Mouse (Mus musculus): ENCODE results near the gene Dixdc1. TPM values are rescaled to one million over a fixed set of nuclear protein-coding genes. Genes with fewer than 3 reads are reported as not detected.
A peak's percentile ranks its signal among the peaks of the same experiment; 100 is the strongest.

Dixdc1 gene
- polyA plus RNA-seq, 1 experiment from 2014 or later: 10.3 TPM

GRCm38 (mm10) chr9:50674771-50675170 is 64.5 kb downstream of the Dixdc1 start:
- peaks cover 5% of the 10 kb centered on the region; the same call in 1 of the 2 replicates for H3K36me3 ChIP-seq (ENCODE audit: control insufficient read depth, insufficient read depth, low read length)
- no peaks in the 10 kb centered on the region for H3K9me3 ChIP-seq (ENCODE audit: control insufficient read depth, low read length)
- H3K4me3 ChIP-seq (ENCODE audit: low read length): no peak overlapping the region
- no peaks in the 10 kb centered on the region for H3K27me3 ChIP-seq (ENCODE audit: control insufficient read depth, insufficient read depth, low read length)
- no peak for ATAC-seq (ENCODE audit: low FRiP score, low TSS enrichment)
- no peak overlapping the region for H3K4me2 ChIP-seq (replicated peaks; ENCODE audit: low read depth, low read length)
- WGBS: 39% methylated on average over 1 of the region's 1 CpGs
- H3K9ac ChIP-seq (ENCODE audit: low read depth, low read length): no peak overlapping the region
- no peak overlapping the region for H3K27ac ChIP-seq (ENCODE audit: low read depth, low read length)
- H3K4me1 ChIP-seq (ENCODE audit: control insufficient read depth, insufficient read depth, low read length): no peaks in the 10 kb centered on the region

DNA sequence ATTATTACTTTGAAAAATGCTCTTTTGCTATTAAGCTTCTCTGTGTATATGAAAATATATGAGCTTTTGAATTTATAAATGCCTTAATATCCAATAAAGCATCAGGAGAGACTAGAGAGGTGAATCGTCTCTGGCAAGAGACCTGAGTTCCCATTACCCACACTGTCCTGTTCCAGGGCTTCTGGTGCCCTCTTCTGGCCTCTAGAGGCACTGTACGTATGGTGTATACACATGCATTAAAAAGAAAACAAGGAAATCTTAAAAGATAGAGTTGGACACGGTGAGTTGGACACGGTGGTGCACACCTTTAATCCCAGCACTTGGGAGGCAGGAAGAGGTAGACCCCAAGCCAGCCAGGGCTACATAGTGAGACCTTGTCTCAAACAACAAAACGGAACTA is 68.6 kb downstream of the Dixdc1 start:
- Histone ChIP-seq H3K36me3 (ENCODE audit: control insufficient read depth, insufficient read depth, low read length) (peaks cover 4% of the 10 kb centered on the region; the same call in 1 of the 2 replicates), H3K27ac (ENCODE audit: low read depth, low read length) (no peak overlapping the region), H3K4me2 (replicated peaks; ENCODE audit: low read depth, low read length) (no peak overlapping the region), H3K4me1 (ENCODE audit: control insufficient read depth, insufficient read depth, low read length) (no peaks in the 10 kb centered on the region), H3K4me3 (ENCODE audit: low read length) (no peak overlapping the region), H3K27me3 (ENCODE audit: control insufficient read depth, insufficient read depth, low read length) (no peaks in the 10 kb centered on the region), H3K9ac (ENCODE audit: low read depth, low read length) (no peak overlapping the region), H3K9me3 (ENCODE audit: control insufficient read depth, low read length) (no peaks in the 10 kb centered on the region)
- 30% methylated on average over 5 of the region's 5 CpGs for WGBS
- ATAC-seq (ENCODE audit: low FRiP score, low TSS enrichment): peak; percentile 72

DNA sequence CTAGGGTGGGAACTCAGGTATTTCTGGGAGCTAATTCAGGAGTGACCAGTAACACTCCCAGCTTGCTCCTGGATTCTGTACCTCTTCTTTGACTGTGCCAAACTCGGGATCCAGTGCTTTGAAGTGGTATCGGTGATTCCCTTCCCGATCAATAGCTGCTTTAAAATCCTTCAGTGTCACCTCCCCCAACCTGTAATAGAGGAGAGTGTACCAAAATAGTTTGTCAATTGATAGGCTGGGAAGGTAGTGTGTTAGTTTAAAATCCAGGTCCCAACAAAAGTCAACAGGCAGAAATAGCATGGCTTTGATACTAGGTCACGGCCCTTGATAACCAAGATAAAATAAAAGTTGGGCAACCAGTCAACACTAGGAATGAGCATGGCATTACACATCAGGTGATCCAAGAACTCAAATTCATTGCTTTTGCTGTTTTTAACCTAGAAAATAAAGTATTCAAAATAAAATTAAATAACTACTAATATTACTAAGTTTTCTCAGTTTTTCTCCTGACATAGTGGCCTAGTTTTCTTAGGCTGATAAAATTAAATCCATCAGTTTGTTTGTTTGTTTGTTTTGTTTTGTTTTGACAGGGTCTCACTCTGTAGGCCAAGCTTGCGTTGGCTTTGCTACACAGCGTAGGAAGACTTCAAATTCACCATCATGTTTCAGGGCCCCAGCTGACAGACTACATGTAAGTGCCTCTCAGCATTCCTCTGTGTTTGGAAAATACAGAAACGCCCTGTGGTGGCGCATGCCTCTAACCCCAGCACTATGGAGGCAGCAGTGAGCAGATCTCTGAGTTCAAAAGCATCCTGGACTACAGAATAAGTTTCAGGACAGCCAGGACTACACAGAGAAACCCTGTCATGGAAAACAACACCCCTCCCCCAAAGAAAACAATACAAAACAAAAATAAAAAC is 71.5 kb downstream of the Dixdc1 start:
- Histone ChIP-seq H3K36me3 (ENCODE audit: control insufficient read depth, insufficient read depth, low read length) (peaks cover 4% of the 10 kb centered on the region; the same call in 1 of the 2 replicates), H3K9me3 (ENCODE audit: control insufficient read depth, low read length) (no peaks in the 10 kb centered on the region), H3K4me2 (replicated peaks; ENCODE audit: low read depth, low read length) (no peak overlapping the region), H3K4me1 (ENCODE audit: control insufficient read depth, insufficient read depth, low read length) (no peaks in the 10 kb centered on the region), H3K27me3 (ENCODE audit: control insufficient read depth, insufficient read depth, low read length) (no peaks in the 10 kb centered on the region), H3K4me3 (ENCODE audit: low read length) (no peak overlapping the region), H3K27ac (ENCODE audit: low read depth, low read length) (no peak overlapping the region), H3K9ac (ENCODE audit: low read depth, low read length) (no peak overlapping the region)
- 86% methylated on average over 8 of the region's 8 CpGs for WGBS
- no peak for ATAC-seq (ENCODE audit: low FRiP score, low TSS enrichment)

DNA sequence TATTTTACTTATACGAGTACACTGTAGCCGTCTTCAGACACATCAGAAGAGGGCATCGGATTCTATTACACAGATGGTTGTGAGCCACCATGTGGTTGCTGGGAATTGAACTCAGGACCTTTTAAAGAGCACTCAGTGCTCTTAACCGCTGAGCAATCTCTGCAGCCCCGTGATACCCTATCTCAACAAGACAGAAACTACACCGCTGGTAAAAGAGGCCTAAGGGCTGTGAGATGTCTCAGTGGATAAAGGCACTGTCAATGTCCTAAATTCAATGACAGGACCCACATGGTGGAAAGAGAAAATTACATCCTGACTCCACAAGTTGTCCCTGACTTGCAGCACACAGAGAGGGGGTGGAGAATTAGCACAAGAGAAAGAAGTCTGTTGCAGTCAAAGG is 72.9 kb downstream of the Dixdc1 start:
- Histone ChIP-seq H3K9ac (ENCODE audit: low read depth, low read length) (no peak overlapping the region), H3K4me2 (replicated peaks; ENCODE audit: low read depth, low read length) (no peak overlapping the region), H3K4me1 (ENCODE audit: control insufficient read depth, insufficient read depth, low read length) (no peaks in the 10 kb centered on the region), H3K27me3 (ENCODE audit: control insufficient read depth, insufficient read depth, low read length) (no peaks in the 10 kb centered on the region), H3K9me3 (ENCODE audit: control insufficient read depth, low read length) (no peaks in the 10 kb centered on the region), H3K36me3 (ENCODE audit: control insufficient read depth, insufficient read depth, low read length) (peaks cover 4% of the 10 kb centered on the region; the same call in 1 of the 2 replicates), H3K4me3 (ENCODE audit: low read length) (no peak overlapping the region), H3K27ac (ENCODE audit: low read depth, low read length) (no peak overlapping the region)
- WGBS: 89% methylated on average over 6 of the region's 6 CpGs
- no peak for ATAC-seq (ENCODE audit: low FRiP score, low TSS enrichment)

DNA sequence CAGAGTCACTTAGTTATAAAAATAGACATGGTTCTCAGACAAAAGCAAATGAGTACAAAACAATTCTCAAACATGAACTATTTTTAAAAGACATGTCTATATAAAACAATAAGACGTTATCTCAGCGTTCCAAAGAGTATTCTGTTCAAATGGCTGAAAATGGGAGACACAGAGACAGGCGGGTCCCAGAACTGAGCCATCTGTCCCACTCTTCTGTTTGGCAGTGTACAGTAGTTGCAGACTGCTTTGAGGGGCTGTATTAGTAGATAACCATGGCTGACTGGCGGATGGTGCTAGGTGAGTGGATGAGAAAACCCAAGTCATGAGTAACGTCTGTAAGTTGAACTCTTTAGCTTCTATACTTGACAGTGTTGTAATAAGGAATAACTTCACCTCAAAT is 74.5 kb downstream of the Dixdc1 start:
- H3K9me3 ChIP-seq (ENCODE audit: control insufficient read depth, low read length): no peaks in the 10 kb centered on the region
- no peak overlapping the region for H3K4me2 ChIP-seq (replicated peaks; ENCODE audit: low read depth, low read length)
- ATAC-seq (ENCODE audit: low FRiP score, low TSS enrichment): no peak
- no peak overlapping the region for H3K9ac ChIP-seq (ENCODE audit: low read depth, low read length)
- H3K36me3 ChIP-seq (ENCODE audit: control insufficient read depth, insufficient read depth, low read length): peaks cover 4% of the 10 kb centered on the region; the same call in 1 of the 2 replicates
- no peak overlapping the region for H3K4me3 ChIP-seq (ENCODE audit: low read length)
- peaks cover 5% of the 10 kb centered on the region; the same call in 1 of the 2 replicates for H3K4me1 ChIP-seq (ENCODE audit: control insufficient read depth, insufficient read depth, low read length)
- WGBS: 92% methylated on average over 5 of the region's 5 CpGs
- H3K27ac ChIP-seq (ENCODE audit: low read depth, low read length): no peak overlapping the region
- H3K27me3 ChIP-seq (ENCODE audit: control insufficient read depth, insufficient read depth, low read length): no peaks in the 10 kb centered on the region

GRCm38 (mm10) chr9:50660431-50660830 is 78.9 kb downstream of the Dixdc1 start:
- Histone ChIP-seq H3K4me2 (replicated peaks; ENCODE audit: low read depth, low read length) (peak overlapping the region; percentile 76), H3K27ac (ENCODE audit: low read depth, low read length) (no peak overlapping the region; the same call in 1 of the 2 replicates), H3K36me3 (ENCODE audit: control insufficient read depth, insufficient read depth, low read length) (peaks cover 19% of the 10 kb centered on the region; the same call in 1 of the 2 replicates), H3K27me3 (ENCODE audit: control insufficient read depth, insufficient read depth, low read length) (no peaks in the 10 kb centered on the region), H3K9ac (ENCODE audit: low read depth, low read length) (peak overlapping the region; percentile 88), H3K4me1 (ENCODE audit: control insufficient read depth, insufficient read depth, low read length) (peaks cover 11% of the 10 kb centered on the region; the same call in 1 of the 2 replicates), H3K9me3 (ENCODE audit: control insufficient read depth, low read length) (no peaks in the 10 kb centered on the region), H3K4me3 (ENCODE audit: low read length) (peak overlapping the region; percentile 95)
- 15% methylated on average over 12 of the region's 12 CpGs for WGBS
- ATAC-seq (ENCODE audit: low FRiP score, low TSS enrichment): no peak

DNA sequence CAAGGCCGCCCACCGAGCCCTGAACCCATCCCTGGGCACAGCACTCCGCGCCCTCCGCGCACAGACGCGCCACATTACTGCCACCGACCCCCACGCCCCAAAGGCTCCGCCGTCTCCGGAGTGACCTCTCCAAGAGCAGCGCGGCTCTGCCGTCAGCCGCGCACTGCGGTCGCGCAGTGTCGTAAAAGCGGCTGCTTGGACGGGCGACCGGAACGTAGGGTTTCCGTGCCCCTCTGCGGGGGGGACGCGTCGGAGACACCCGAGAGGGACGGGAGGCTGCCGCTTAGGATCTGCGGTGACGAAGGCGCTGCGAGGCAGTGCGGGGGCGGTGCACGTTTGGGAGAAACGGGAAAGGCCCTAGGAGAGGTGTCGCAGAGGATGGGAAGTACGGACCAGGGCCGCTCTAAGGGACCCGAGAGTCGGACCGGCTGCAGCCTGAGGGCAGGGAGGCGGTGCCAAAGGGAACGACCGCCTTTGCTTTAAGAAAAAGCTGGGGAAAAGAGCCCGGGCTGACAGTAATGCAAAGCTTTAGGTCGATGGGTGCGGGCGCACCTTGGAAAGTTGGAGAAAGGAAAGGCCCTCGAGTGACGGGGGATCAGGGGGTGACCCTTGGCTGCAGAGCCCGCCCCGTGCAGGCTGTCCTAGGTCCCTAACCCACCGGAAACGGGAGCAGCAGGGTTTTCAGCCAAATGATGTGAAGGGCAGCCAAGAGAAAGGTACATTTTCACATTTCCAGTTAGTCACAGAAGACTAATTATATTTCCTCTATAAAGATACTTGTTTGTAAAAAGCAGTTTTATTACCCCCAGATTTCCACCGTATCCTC is 79.7 kb downstream of the Dixdc1 start, which contains the start of gene Dlat:
Gene Dlat, minus strand, starts transcription at position 389 of the 826 bp plus-strand sequence.
- peak within 1 kb of the TSS; percentile 95 for H3K4me3 ChIP-seq (ENCODE audit: low read length)
- peak within 1 kb of the TSS; percentile 76 for H3K4me2 ChIP-seq (replicated peaks; ENCODE audit: low read depth, low read length)
- no peaks in the 10 kb centered on the region for H3K9me3 ChIP-seq (ENCODE audit: control insufficient read depth, low read length)
- ATAC-seq (ENCODE audit: low FRiP score, low TSS enrichment): peak; percentile 94
- H3K27me3 ChIP-seq (ENCODE audit: control insufficient read depth, insufficient read depth, low read length): no peaks in the 10 kb centered on the region
- peak within 1 kb of the TSS; percentile 88 for H3K9ac ChIP-seq (ENCODE audit: low read depth, low read length)
- peak within 1 kb of the TSS; percentile 81 for H3K27ac ChIP-seq (ENCODE audit: low read depth, low read length)
- 1% methylated on average over 63 of the region's 63 CpGs for WGBS
- peaks cover 11% of the 10 kb centered on the region; the same call in 1 of the 2 replicates for H3K4me1 ChIP-seq (ENCODE audit: control insufficient read depth, insufficient read depth, low read length)
- H3K36me3 ChIP-seq (ENCODE audit: control insufficient read depth, insufficient read depth, low read length): peaks cover 22% of the 10 kb centered on the region; the same call in 1 of the 2 replicates

GRCm38 (mm10) chr9:50658941-50659388 is 80.4 kb downstream of the Dixdc1 start:
- Histone ChIP-seq H3K4me2 (replicated peaks; ENCODE audit: low read depth, low read length) (peak overlapping the region; percentile 76), H3K27ac (ENCODE audit: low read depth, low read length) (peak overlapping the region; percentile 81), H3K4me3 (ENCODE audit: low read length) (peak overlapping the region; percentile 95), H3K9me3 (ENCODE audit: control insufficient read depth, low read length) (no peaks in the 10 kb centered on the region), H3K36me3 (ENCODE audit: control insufficient read depth, insufficient read depth, low read length) (peaks cover 22% of the 10 kb centered on the region; the same call in 1 of the 2 replicates), H3K27me3 (ENCODE audit: control insufficient read depth, insufficient read depth, low read length) (no peaks in the 10 kb centered on the region), H3K4me1 (ENCODE audit: control insufficient read depth, insufficient read depth, low read length) (peaks cover 11% of the 10 kb centered on the region; the same call in 1 of the 2 replicates), H3K9ac (ENCODE audit: low read depth, low read length) (peak overlapping the region; percentile 88)
- peak; percentile 40 for ATAC-seq (ENCODE audit: low FRiP score, low TSS enrichment)
- WGBS: under 1% methylated on average over 28 of the region's 28 CpGs
